Mouse (Mus musculus) hindbrain, embryonic 14.5 days (tissue): Measurements from ENCODE around the gene Fgfr2. TPM values are rescaled to one million over a fixed set of nuclear protein-coding genes. Genes with fewer than 3 reads are reported as not detected.

Experiments used
- ATAC-seq: fragments of 200-750 bp; cut with Nextera tagmentation; 2 replicates; pipeline ENCODE4 v1.8.0; 2017; ENCODE audit warnings: moderate number of reproducible peaks, mild to moderate bottlenecking, moderate TSS enrichment, moderate library complexity; ENCODE audit not compliant: low FRiP score
- DNase-seq: peaks from one replicate; pipeline ENCODE4 v3.0.0-alpha.2; 2015; ENCODE audit warnings: low spot score
- H3K27ac ChIP-seq: fragments of 300-500 bp; sonication (generic); 2 replicates; pipeline ENCODE4 v1.5.1; 2014; ENCODE audit warnings: mild to moderate bottlenecking, moderate library complexity
- H3K27me3 ChIP-seq: fragments of 300-500 bp; sonication (generic); 2 replicates; pipeline ENCODE4 v1.6.1; 2014; ENCODE audit warnings: mild to moderate bottlenecking, low read length, mixed read lengths; ENCODE audit not compliant: control insufficient read depth, insufficient read depth
- H3K36me3 ChIP-seq: fragments of 300-500 bp; sonication (generic); replicated peaks from 2 replicates; pipeline ENCODE4 v1.6.1; 2014; ENCODE audit not compliant: control insufficient read depth, insufficient read depth
- H3K4me1 ChIP-seq: fragments of 300-500 bp; sonication (generic); replicated peaks from 2 replicates; pipeline ENCODE4 v1.6.1; 2014; ENCODE audit warnings: antibody characterized with exemption, low read length, mixed read lengths; ENCODE audit not compliant: control insufficient read depth, insufficient read depth
- H3K4me2 ChIP-seq: fragments of 300-500 bp; sonication (generic); replicated peaks from 2 replicates; pipeline ENCODE4 v1.6.1; 2014; ENCODE audit warnings: mild to moderate bottlenecking, moderate library complexity
- H3K4me3 ChIP-seq: fragments of 300-500 bp; sonication (generic); replicated peaks from 2 replicates; pipeline ENCODE4 v1.5.1; 2014; ENCODE audit warnings: mild to moderate bottlenecking, low read length
- H3K9ac ChIP-seq: fragments of 300-500 bp; sonication (generic); 2 replicates; pipeline ENCODE4 v1.6.1; 2014
- H3K9me3 ChIP-seq: fragments of 300-500 bp; sonication (generic); 2 replicates; pipeline ENCODE4 v1.6.1; 2016; ENCODE audit warnings: low read length; ENCODE audit not compliant: control insufficient read depth
- WGBS: fragments of 180-500 bp; shearing (Covaris S2); extraction: QIAGEN DNeasy Blood & Tissue Kit; methylation state at CpG from one replicate; pipeline ENCODE4 v1.1.7; 2014; 5-methylcytosine and 5-hydroxymethylcytosine counted together
- polyA plus RNA-seq: library from polyadenylated mRNA; unstranded; fragments of >200 nt; fragmentation: Nextera tagmentation; extraction: Ambion mirVana; gene quantifications from 2 replicates; pipeline ENCODE4 v1.2.1, GENCODE M21; 2014

Gene Fgfr2
- polyA plus RNA-seq, 1 experiment from 2014 or later, result 43.5 TPM

DNA sequence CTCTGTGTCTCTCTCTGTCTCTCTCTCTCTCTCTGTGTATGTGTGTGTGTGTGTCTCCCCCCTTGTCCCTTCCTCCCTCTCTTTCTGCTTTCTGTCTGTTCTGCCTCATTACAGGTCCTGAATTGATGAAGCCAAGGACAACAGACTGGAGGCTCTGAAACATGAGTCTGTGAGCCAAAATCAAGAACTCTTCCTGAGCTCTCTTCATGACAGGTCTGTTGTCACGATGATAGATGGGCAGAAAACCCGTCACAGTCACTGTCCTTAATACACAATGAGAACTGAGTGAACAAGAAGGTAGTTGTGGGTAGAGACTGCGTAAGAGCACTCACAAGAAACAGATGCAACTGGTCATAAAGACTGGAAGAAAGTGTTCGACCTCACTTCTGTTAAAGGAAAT lies 762.8 kb downstream of the Fgfr2 start:
- ATAC-seq, result no peak
- no peak for DNase-seq
- WGBS, result 70% methylated on average over 4 of the region's 4 CpGs

DNA sequence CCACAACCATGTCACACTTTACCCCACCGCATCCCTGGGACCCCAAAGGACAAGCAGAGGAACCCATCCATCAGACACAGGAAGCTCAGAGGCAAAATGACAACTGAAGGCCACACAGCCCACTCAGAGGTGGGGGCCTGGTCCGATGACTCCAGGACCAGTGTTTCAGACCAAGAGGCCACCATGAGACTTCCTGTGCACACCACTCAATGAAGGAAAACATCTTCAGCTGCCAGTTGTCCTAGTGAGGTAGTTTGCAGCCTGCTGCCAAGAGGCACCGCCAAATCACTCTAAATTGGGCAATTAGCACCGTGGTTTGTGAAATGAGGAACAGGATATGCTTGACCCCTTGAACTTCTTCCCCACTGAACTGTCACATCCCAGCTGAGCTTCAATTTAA lies 764.4 kb downstream of the Fgfr2 start:
- ATAC-seq, result no peak

More for the DNA sequence above, 762.8 kb downstream of the Fgfr2 start:
- no peak overlapping the region for H3K27ac ChIP-seq
- H3K4me3 ChIP-seq, result no peak overlapping the region
- no peaks in the 10 kb centered on the region for H3K36me3 ChIP-seq
- H3K27me3 ChIP-seq, result no peaks in the 10 kb centered on the region
- no peaks in the 10 kb centered on the region for H3K9me3 ChIP-seq
- no peak overlapping the region for H3K9ac ChIP-seq
- H3K4me2 ChIP-seq, result no peak overlapping the region
- peaks cover 6% of the 10 kb centered on the region; the same call in 1 of the 2 replicates for H3K4me1 ChIP-seq

DNA sequence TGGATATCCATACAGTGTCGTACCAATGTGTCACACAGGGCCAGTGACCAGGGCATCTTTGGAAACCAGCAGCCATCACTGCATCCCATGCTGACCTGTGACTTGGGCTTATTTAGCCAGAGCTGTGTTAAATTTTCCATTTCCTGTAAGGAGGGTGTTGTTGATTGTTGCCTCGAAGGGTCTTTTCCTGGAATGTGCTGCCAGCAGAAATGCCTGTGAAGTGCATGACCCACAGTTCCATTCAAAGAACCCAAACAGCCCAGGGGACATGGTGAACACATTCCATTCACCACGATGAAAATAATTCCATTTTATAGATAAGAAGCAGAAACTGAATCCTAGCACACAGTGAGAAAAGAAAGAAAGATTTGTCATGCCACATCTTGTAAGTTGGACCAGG lies 764.9 kb downstream of the Fgfr2 start:
- H3K9ac ChIP-seq, result no peak overlapping the region
- no peaks in the 10 kb centered on the region for H3K9me3 ChIP-seq
- no peak overlapping the region for H3K4me2 ChIP-seq
- ATAC-seq (no peak), DNase-seq (no peak)
- peaks cover 4% of the 10 kb centered on the region; the same call in 1 of the 2 replicates for H3K4me1 ChIP-seq
- no peaks in the 10 kb centered on the region for H3K36me3 ChIP-seq
- 55% methylated on average over 3 of the region's 3 CpGs for WGBS
- H3K4me3 ChIP-seq, result no peak overlapping the region
- no peak overlapping the region for H3K27ac ChIP-seq
- H3K27me3 ChIP-seq, result no peaks in the 10 kb centered on the region

More for the DNA sequence above, 764.4 kb downstream of the Fgfr2 start:
- no peaks in the 10 kb centered on the region for H3K9me3 ChIP-seq
- no peaks in the 10 kb centered on the region for H3K36me3 ChIP-seq
- DNase-seq, result no peak
- H3K4me1 ChIP-seq, result peaks cover 6% of the 10 kb centered on the region; the same call in 1 of the 2 replicates
- no peak overlapping the region for H3K27ac ChIP-seq
- no peak overlapping the region for H3K9ac ChIP-seq
- no peak overlapping the region for H3K4me2 ChIP-seq
- WGBS, result 57% methylated on average over 4 of the region's 4 CpGs
- H3K4me3 ChIP-seq, result no peak overlapping the region
- no peaks in the 10 kb centered on the region for H3K27me3 ChIP-seq

DNA sequence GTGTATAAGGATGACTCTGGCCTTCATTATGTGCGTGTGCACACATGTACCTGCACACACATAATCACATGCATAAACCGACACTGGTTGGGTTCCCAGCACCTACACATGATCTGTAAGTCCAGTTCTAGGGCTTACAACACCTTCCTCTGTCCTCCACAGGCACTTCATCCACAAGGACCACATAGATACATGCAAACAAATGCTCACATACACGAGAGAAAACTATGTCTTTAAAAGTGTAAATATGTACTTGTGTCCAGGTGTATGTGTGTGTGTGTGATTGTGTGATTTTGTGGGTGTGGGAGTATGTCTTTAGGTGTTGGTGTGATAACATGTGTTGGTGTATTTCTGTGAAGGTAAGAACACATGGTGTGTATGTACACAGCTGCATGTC lies 765.3 kb downstream of the Fgfr2 start:
- Histone ChIP-seq H3K4me2 (no peak overlapping the region), H3K27ac (no peak overlapping the region), H3K4me1 (0 out of 2 replicates have a peak, but pooled peaks cover under 1% of the 10 kb centered on the region), H3K4me3 (no peak overlapping the region), H3K9me3 (no peaks in the 10 kb centered on the region), H3K9ac (no peak overlapping the region), H3K36me3 (no peaks in the 10 kb centered on the region), H3K27me3 (no peaks in the 10 kb centered on the region)
- DNase-seq (no peak), ATAC-seq (no peak)
- 93% methylated on average over 3 of the region's 3 CpGs for whole genome bisulfite sequencing

DNA sequence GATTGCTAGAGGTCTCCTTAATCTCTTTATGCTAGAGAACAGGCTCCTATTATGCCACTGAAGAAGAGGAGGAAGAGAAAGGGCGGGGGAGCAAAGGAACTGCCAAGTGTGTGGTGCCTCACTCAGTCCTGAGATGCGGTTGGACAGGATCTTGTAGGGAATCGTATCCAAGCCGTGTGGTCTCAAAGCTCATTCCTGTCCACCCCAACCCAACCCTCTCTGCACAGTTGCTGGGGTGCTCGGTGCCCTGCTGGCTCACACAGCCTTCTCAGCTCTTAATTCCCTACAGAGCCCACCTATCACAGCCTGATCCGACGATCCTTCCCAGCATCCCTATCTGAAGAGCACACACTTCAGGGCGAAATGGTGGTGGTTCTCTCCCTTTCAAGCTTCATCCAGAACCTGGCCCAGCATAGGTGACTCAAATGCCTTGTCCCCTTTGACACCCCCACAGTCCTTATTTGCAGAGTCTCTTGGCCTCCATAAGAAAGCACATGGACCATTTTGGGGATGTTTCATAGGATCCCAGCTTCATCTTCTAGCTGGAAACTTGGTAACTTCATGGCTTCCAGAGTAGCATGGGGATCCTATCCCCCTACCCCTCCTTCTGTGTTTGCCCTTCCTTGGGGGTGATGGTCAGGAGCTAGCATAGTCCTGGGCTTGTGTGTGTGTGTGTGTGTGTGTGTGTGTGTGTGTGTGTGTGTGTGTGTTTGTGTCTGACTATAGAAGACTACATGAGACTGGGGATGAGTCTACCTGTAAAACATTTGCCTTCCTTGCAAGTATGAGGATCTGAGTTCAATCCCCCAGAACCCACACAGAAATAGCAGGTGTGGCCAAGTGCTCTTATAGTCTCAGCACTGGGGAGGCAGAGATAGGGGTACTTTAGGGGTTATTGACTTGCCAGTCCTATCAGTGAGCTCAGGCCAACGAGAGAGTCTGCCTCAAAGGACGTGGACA lies 766.0 kb downstream of the Fgfr2 start:
- 34% methylated on average over 10 of the region's 10 CpGs for WGBS
- H3K4me1 ChIP-seq, result 0 out of 2 replicates have a peak, but pooled peaks cover 2% of the 10 kb centered on the region
- H3K4me3 ChIP-seq, result no peak overlapping the region
- no peak for ATAC-seq
- H3K9ac ChIP-seq, result no peak overlapping the region
- no peak overlapping the region for H3K4me2 ChIP-seq
- H3K27ac ChIP-seq, result no peak overlapping the region
- no peaks in the 10 kb centered on the region for H3K9me3 ChIP-seq
- H3K36me3 ChIP-seq, result no peaks in the 10 kb centered on the region
- no peaks in the 10 kb centered on the region for H3K27me3 ChIP-seq
- no peak for DNase-seq

DNA sequence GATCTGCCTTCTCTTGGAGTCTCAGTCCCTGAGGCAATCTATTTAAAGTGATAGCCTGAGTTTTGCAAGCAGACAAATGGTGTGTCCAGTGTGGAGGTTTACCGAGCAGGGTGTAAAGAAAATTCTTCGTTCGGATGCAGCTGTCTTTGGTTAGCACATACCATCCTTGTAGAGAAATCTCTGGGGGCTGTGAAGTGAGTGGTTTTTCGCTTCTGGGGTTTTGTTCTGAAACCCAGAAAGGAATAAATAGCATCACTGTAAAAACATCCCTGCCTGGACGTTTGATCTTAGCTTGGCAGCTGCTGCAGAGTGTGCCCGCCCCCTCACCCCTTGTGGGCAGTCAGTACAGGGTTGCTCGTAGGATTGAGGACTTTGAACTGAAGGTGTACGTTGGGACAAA lies 767.0 kb downstream of the Fgfr2 start:
- H3K36me3 ChIP-seq, result no peaks in the 10 kb centered on the region
- H3K9ac ChIP-seq, result no peak overlapping the region
- H3K27ac ChIP-seq, result no peak overlapping the region
- no peak overlapping the region for H3K4me3 ChIP-seq
- DNase-seq (no peak), ATAC-seq (no peak)
- H3K4me2 ChIP-seq, result no peak overlapping the region
- H3K27me3 ChIP-seq, result no peaks in the 10 kb centered on the region
- 0 out of 2 replicates have a peak, but pooled peaks cover 4% of the 10 kb centered on the region for H3K4me1 ChIP-seq
- WGBS, result 18% methylated on average over 8 of the region's 8 CpGs
- H3K9me3 ChIP-seq, result no peaks in the 10 kb centered on the region

DNA sequence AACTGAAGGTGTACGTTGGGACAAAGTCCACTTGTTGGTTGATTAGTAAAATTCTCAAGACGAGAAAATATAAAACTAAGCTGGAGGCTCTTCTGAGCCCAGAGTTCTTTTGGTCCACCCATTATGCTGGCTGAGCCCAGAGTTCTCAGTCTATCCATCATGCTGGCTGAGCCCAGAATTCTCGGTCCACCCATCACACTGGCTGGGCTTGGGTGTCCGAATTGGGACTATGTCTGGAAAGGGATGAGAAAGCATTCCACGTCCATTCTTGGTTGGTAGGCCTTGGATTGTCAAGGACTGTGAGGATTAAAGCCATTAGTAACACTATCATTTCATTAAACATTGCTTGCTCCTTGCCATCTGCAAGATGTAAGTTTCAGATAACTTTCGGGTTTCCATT lies 767.4 kb downstream of the Fgfr2 start:
- H3K4me2 ChIP-seq, result no peak overlapping the region
- H3K4me1 ChIP-seq, result 0 out of 2 replicates have a peak, but pooled peaks cover 4% of the 10 kb centered on the region
- no peak overlapping the region for H3K9ac ChIP-seq
- 73% methylated on average over 6 of the region's 6 CpGs for WGBS
- no peak overlapping the region for H3K27ac ChIP-seq
- no peaks in the 10 kb centered on the region for H3K36me3 ChIP-seq
- H3K4me3 ChIP-seq, result no peak overlapping the region
- ATAC-seq, result no peak
- no peak for DNase-seq
- H3K27me3 ChIP-seq, result no peaks in the 10 kb centered on the region
- no peaks in the 10 kb centered on the region for H3K9me3 ChIP-seq

DNA sequence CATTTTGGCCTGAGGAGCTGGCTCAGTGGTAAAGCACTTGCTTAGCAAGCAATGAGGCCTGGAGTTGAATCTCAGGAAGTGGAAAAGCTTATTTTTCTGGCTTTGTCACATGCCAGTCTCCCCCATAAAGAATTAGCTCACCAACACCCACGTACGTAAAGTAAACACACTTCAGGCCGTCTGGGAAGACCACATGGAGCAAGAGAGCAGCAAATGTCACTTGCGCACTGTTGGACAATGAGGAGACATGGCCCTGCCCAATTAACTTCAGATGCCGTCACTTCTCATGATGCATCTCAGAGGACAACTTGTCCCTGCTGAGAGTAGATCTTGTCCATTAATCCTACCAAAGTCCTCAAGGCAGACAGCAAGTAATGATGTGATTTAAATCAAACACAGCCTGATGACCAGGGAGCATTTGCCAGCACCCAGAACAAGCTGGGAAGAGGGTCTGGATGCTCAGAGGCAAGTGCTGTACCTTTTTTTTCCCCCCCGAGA lies 774.0 kb downstream of the Fgfr2 start:
- no peaks in the 10 kb centered on the region for H3K36me3 ChIP-seq
- WGBS, result 73% methylated on average over 6 of the region's 6 CpGs
- H3K4me3 ChIP-seq, result no peak overlapping the region
- H3K4me1 ChIP-seq, result 0 out of 2 replicates have a peak, but pooled peaks cover 4% of the 10 kb centered on the region
- no peak overlapping the region for H3K9ac ChIP-seq
- no peaks in the 10 kb centered on the region for H3K27me3 ChIP-seq
- H3K4me2 ChIP-seq, result no peak overlapping the region
- no peaks in the 10 kb centered on the region for H3K9me3 ChIP-seq
- no peak for ATAC-seq
- DNase-seq, result no peak
- no peak overlapping the region for H3K27ac ChIP-seq

DNA sequence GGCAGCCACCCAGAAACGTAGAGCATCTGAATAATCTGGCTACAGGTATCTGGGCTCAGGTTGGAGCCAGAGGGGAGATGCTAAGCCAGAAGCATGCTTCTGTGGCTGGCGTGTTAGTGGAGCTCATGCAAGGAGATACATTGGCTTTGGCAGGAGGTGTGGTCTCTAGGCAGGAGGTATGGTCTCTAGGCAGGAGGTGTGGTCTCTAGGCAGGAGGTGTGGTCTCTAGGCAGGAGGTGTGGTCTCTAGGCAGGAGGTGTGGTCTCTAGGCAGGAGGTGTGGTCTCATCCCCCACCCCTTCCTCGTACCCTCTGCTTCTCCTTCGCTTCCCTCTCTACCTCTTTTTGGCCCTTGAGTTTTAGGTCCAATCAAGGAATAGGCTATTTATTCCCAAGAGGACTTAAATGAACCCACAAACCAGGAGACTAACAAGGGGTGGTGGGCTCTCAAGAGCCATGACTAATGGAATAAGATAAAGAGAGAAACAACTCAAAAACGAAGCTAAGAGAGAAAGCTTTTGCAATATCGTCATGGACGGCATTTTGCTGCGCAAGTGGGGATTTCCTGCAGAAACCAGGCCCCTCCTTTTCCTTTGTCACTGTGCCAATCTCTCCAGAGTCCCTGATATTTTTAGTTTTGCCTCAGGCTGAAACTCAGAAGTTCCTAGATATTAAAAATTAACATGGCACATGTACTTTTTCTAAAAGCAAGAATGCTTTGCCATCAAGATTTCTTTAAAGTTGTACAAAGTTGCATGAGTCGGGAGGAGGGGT lies 775.7 kb downstream of the Fgfr2 start:
- no peak overlapping the region for H3K4me2 ChIP-seq
- WGBS, result 85% methylated on average over 9 of the region's 9 CpGs
- H3K27ac ChIP-seq, result no peak overlapping the region
- H3K9me3 ChIP-seq, result no peaks in the 10 kb centered on the region
- no peak overlapping the region for H3K4me3 ChIP-seq
- no peak overlapping the region for H3K9ac ChIP-seq
- H3K27me3 ChIP-seq, result no peaks in the 10 kb centered on the region
- ATAC-seq (no peak), DNase-seq (no peak)
- 0 out of 2 replicates have a peak, but pooled peaks cover 4% of the 10 kb centered on the region for H3K4me1 ChIP-seq
- H3K36me3 ChIP-seq, result no peaks in the 10 kb centered on the region
